ENCODE assay signal across 8 mouse cellular contexts in genomic region chr9:51441773-51442381, GRCm38 (mm10).
DNase-seq lines count a peak whose midpoint lies in the region.

No protein-coding gene starts in this region.

- peak; percentile 9 for DNase-seq in kidney, postnatal 10 days
- DNase-seq in kidney, postnatal 25 days = no peak
- peak; percentile 25 for DNase-seq in gastrocnemius, postnatal 14 days
- peak; percentile 27 to 65 for DNase-seq in left cerebral cortex, postnatal 10 days (ENCODE audit: extremely low spot score in 1 of 2, low spot score in 2 of 2)
- DNase-seq in right cerebral cortex, postnatal 10 days (ENCODE audit: low spot score in 2 of 2) = peak; percentile 68 to 85
- no peak for DNase-seq in adrenal gland, postnatal 14 days
- no peak for DNase-seq in adrenal gland, postnatal 25 days
- DNase-seq in ovary, postnatal 36 days (ENCODE audit: low spot score) = no peak

- intact Hi-C loops in gastrocnemius, postnatal 14 days (cut with DNase I; ENCODE audit: low total_unique reads) = no loop called here
- intact Hi-C loops in left cerebral cortex, postnatal 10 days (cut with DNase I) = no loop called here

Comparison
In these comparisons a context has a peak if more than half of its experiments do, and no peak if none do; other contexts are left out.
1. DNase-seq: peak in kidney, postnatal 10 days (single experiment), gastrocnemius, postnatal 14 days (single experiment), left cerebral cortex, postnatal 10 days (2 of 2) and right cerebral cortex, postnatal 10 days (2 of 2); none in kidney, postnatal 25 days (0 of 2), adrenal gland, postnatal 14 days (single experiment), adrenal gland, postnatal 25 days (single experiment) and ovary, postnatal 36 days (single experiment).